Mouse (Mus musculus): ENCODE results near the gene Olfr76. TPM values are rescaled to one million over a fixed set of nuclear protein-coding genes. Genes with fewer than 3 reads are reported as not detected.
A peak's percentile ranks its signal among the peaks of the same experiment; 100 is the strongest.
"Not testable (repeated sequence)": the region's sequence is repeated elsewhere in the genome, so short reads cannot be mapped to it uniquely, and the experiment has no call there.

Gene Olfr76
- not detected for total RNA-seq (2021)
- long read RNA-seq, experiment 1 = 0 reads
- long read RNA-seq, experiment 2 = 0 reads

DNA sequence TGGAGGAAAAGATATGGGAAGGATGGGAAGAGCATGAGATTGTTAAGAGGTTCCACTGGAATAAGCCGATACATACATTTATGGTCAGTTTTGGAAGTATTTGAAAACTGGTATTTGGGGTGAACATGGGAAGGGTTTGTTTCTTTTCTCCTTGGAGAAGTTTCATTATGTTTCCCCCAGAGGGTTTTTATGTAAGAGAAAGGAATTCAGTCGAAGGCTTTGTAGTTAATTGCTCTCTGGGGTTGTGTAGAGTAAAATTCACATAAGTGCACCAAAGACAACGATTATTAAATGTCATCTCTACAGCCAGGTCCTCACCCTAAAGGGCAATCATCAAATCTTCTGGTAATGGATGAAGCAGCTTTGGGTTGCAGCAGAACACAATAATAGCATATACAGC lies at the start of gene Olfr76:
TSS of gene Olfr76 (minus strand) at position 101 of the 400 bp plus-strand sequence.
- Histone ChIP-seq H3K27ac (no peak within 1 kb of the TSS), H3K4me3 (no peak within 1 kb of the TSS)
- intact Hi-C loops (cut with DNase I) = no loop called here
- no peak for TF ChIP-seq CTCF (IDR thresholded peaks at IDR 0.05)
- no peak for DNase-seq (ENCODE audit: extremely low spot score in 1 of 2, low spot score in 2 of 2)

- intact Hi-C loops (cut with DNase I); H3K4me3 ChIP-seq; DNase-seq (ENCODE audit: extremely low spot score in 1 of 2, low spot score in 2 of 2); H3K27ac ChIP-seq: not testable (repeated sequence)
Measured at GRCm38 (mm10) chr19:12170062-12170599, 47.1 kb upstream of the Olfr76 start, which contains the start of gene Olfr1555-ps1. Olfr1555-ps1 (minus strand) TSS chr19:12170112.

DNA sequence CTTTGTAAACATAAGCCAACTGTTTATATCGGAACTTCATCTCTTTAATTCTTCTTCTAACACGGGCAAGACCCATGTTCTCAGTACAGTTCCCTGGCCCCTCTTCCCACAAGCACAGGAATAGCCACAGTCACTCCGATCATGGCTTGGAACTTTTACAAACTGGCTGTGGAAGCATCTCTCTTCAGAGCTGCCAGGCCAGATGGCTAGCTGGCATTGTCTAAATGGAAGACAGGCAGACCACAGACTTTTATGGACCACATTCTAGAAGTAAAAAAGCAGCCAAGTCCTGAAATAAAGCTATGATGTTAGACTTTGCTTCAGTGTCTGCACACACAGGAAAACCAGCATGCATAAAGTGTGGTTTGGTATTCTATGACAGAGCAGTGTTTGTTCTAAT lies 22.4 kb upstream of the Olfr76 start:
- Histone ChIP-seq H3K4me3 (no peak overlapping the region), H3K27ac (peak overlapping the region; percentile 74)
- no peak for DNase-seq (ENCODE audit: extremely low spot score in 1 of 2, low spot score in 2 of 2)
- no peak for TF ChIP-seq CTCF (IDR thresholded peaks at IDR 0.05)
- intact Hi-C loops (cut with DNase I) = loop anchor here (10.0 kb wide), 1 partner anchor 649 kb away; the partner anchor contains the start of genes Lpxn and Zfp91

DNA sequence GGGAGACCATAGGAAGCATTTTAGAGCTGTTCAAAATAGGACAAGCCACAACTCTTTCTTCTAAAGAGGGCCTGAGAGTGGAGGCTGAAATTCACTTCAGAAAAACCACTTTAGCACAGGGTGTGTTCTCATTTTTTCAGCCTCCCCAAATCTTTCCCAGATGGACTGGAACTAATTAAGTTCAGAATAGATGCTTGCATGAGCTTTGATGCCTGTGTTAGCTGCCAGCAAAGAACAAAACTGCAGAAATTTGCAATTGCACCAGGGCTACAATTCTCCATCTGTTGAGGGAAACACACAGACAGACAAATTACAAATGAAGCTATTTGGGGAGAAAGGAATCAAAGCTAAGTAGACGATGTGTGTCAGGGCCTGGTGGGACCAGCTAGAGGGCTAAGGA lies 20.4 kb upstream of the Olfr76 start:
- peak overlapping the region; percentile 66 for H3K27ac ChIP-seq
- intact Hi-C loops (cut with DNase I) = loop anchor here (1.0 to 10.0 kb wide), 3 partner anchors 229 to 651 kb away; partner anchors contain the start of genes Lpxn and Zfp91
- no peak overlapping the region for H3K4me3 ChIP-seq
- peak in 1 of 2 experiments; percentile 11 for DNase-seq (ENCODE audit: extremely low spot score in 1 of 2, low spot score in 2 of 2)
- TF ChIP-seq CTCF (IDR thresholded peaks at IDR 0.05) = no peak

DNA sequence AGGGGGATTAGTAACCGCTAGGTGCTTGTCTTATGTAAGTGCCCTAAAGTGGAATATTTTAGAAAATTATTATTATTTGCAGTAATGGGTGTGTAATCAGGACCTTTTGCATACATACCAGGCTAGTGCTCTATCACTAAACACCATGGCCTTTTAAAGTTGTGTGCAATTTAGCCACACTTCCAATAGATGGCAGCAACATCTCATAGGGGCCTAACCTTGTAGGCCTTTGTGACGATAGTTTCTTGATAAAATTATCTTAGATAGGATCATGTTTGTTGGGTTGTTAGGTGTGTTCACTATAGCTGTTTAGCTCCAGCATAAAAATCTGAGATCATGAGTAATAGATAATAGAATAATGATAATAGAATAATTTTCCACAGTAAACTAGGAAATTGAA lies 11.3 kb upstream of the Olfr76 start:
- no peak overlapping the region; the same call in 1 of the 2 replicates for H3K27ac ChIP-seq
- TF ChIP-seq CTCF (IDR thresholded peaks at IDR 0.05) = peak; percentile 79
- DNase-seq (ENCODE audit: extremely low spot score in 1 of 2, low spot score in 2 of 2) = no peak
- no peak overlapping the region for H3K4me3 ChIP-seq
- intact Hi-C loops (cut with DNase I) = loop anchor here (5.0 to 10.0 kb wide), 4 partner anchors 122 to 691 kb away; partner anchors contain the start of gene Dtx4

- Histone ChIP-seq H3K4me3 (no peak overlapping the region), H3K27ac (no peak overlapping the region)
- DNase-seq (ENCODE audit: extremely low spot score in 1 of 2, low spot score in 2 of 2) = no peak
- intact Hi-C loops (cut with DNase I) = no loop called here
- no peak for TF ChIP-seq CTCF (IDR thresholded peaks at IDR 0.05)
Measured at GRCm38 (mm10) chr19:12116464-12116863, 6.5 kb downstream of the Olfr76 start.

DNA sequence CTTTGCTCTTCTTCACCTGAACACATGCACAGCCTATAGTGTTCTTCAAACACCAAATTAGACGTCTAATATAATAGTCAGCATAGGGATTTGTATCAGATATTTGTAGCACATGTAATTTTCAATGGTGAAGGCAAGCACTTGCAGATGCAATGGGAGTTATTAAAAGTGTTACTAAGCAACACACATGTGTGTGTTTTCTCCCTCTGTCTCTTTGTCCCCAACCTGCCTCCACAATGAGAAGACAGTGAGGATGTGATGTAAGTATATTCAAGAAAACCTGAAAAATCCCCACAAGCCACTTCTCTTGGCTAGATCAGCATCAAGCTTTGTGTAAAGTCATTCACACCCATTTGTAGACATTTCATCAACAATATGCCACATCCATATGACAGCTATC lies 7.2 kb downstream of the Olfr76 start, which contains the start of gene Olfr1428:
TSS of gene Olfr1428 (minus strand) at position 101 of the 400 bp plus-strand sequence.
- DNase-seq (ENCODE audit: extremely low spot score in 1 of 2, low spot score in 2 of 2) = no peak
- intact Hi-C loops (cut with DNase I) = no loop called here
- no peak within 1 kb of the TSS for H3K4me3 ChIP-seq
- TF ChIP-seq CTCF (IDR thresholded peaks at IDR 0.05) = no peak
- no peak within 1 kb of the TSS for H3K27ac ChIP-seq

DNA sequence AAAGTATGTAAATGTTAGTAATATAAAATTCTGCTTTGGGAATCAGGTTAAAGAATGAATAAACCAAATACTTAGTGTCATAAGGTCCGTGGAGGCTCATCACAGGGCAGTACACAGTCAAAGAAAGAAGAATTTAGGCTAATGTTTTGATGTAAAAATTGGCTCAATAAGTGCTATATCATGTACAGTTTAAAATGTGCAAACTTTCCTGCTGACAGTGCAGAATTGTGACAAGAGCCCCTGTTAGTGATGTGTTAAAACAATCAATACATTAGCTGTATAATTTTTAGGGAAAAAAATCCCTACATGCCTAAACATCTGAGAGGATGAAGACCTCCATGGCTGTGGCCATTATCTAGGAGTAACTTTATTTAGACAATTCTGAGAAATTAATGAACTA lies 9.2 kb downstream of the Olfr76 start:
- no peak for TF ChIP-seq CTCF (IDR thresholded peaks at IDR 0.05)
- intact Hi-C loops (cut with DNase I) = no loop called here
- no peak for DNase-seq (ENCODE audit: extremely low spot score in 1 of 2, low spot score in 2 of 2)
- Histone ChIP-seq H3K4me3 (no peak overlapping the region), H3K27ac (no peak overlapping the region)

GRCm38 (mm10) chr19:12104541-12104940 lies 18.5 kb downstream of the Olfr76 start:
- no peak for TF ChIP-seq CTCF (IDR thresholded peaks at IDR 0.05)
- H3K4me3 ChIP-seq = no peak overlapping the region
- intact Hi-C loops (cut with DNase I) = loop anchor here (5.0 kb wide), 1 partner anchor 92 kb away; no protein-coding TSS in a partner anchor
- no peak for DNase-seq (ENCODE audit: extremely low spot score in 1 of 2, low spot score in 2 of 2)
- peak overlapping the region; percentile 73 for H3K27ac ChIP-seq

GRCm38 (mm10) chr19:12103234-12103633 lies 19.8 kb downstream of the Olfr76 start, which contains the start of gene Olfr1427:
Olfr1427 (minus strand) TSS chr19:12103334.
- DNase-seq (ENCODE audit: extremely low spot score in 1 of 2, low spot score in 2 of 2) = no peak
- intact Hi-C loops (cut with DNase I) = loop anchor here (5.0 kb wide), 1 partner anchor 91 kb away; no protein-coding TSS in a partner anchor
- Histone ChIP-seq H3K27ac (peak within 1 kb of the TSS; percentile 44; the same call in 1 of the 2 replicates), H3K4me3 (no peak within 1 kb of the TSS)
- TF ChIP-seq CTCF (IDR thresholded peaks at IDR 0.05) = no peak

GRCm38 (mm10) chr19:12091913-12092312 lies 31.1 kb downstream of the Olfr76 start, which contains the start of gene Olfr1426:
Olfr1426 (minus strand) TSS chr19:12092013.
- no peak within 1 kb of the TSS for H3K4me3 ChIP-seq
- 0 out of 2 replicates have a peak within 1 kb of the TSS, but pooled peaks have one; percentile 44 for H3K27ac ChIP-seq
- TF ChIP-seq CTCF (IDR thresholded peaks at IDR 0.05) = no peak
- intact Hi-C loops (cut with DNase I) = no loop called here
- no peak for DNase-seq (ENCODE audit: extremely low spot score in 1 of 2, low spot score in 2 of 2)

DNA sequence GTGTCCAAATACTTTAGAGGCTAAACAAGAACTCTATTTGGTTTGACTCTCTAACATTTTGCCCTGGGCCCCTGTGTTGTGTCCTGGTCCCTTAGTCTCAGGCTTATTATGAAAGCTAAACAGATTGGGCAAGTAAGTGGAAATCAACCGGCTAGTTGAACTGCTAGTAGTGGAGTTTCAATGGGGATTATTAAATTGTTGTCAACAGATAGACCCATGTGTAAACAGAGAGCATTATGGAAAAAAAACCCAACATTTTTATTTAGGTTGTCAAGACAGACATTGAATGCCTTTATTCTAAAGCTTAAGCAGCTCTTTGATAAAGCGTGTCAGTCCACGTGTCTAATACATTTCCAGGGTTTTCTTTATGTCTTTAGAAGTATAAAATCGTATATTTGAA lies 45.4 kb downstream of the Olfr76 start, which contains the start of gene Olfr1425:
TSS of gene Olfr1425 (minus strand) at position 101 of the 400 bp plus-strand sequence.
- H3K27ac ChIP-seq; H3K4me3 ChIP-seq; intact Hi-C loops (cut with DNase I); DNase-seq (ENCODE audit: extremely low spot score in 1 of 2, low spot score in 2 of 2): not testable (repeated sequence)

- H3K27ac ChIP-seq; intact Hi-C loops (cut with DNase I); H3K4me3 ChIP-seq; DNase-seq (ENCODE audit: extremely low spot score in 1 of 2, low spot score in 2 of 2): not testable (repeated sequence)
Measured at GRCm38 (mm10) chr19:12069546-12069945, 53.5 kb downstream of the Olfr76 start.

Other genes with a start within 250 kb of the Olfr76 start
- not detected for gene Olfr1419, start 248.1 kb downstream of the Olfr76 start, total RNA-seq (2021)
- not detected for gene Olfr1420, start 236.6 kb downstream of the Olfr76 start, total RNA-seq (2021)
- 10 to 100 TPM; 19.7 to 20.4 TPM for gene Patl1, start 210.8 kb downstream of the Olfr76 start, total RNA-seq (2021)
- 10 to 100 TPM; 55.6 to 57.0 TPM for gene Osbp, start 157.3 kb downstream of the Olfr76 start, total RNA-seq (2021)
- not detected for gene Olfr1423, start 81.9 kb downstream of the Olfr76 start, total RNA-seq (2021)
- not detected for gene Olfr1424, start 60.5 kb downstream of the Olfr76 start, total RNA-seq (2021)
- gene Olfr1425, start 45.5 kb downstream of the Olfr76 start, total RNA-seq (2021) = not detected
- not detected for gene Olfr1426, start 31.2 kb downstream of the Olfr76 start, total RNA-seq (2021)
- not detected for gene Olfr1427, start 19.9 kb downstream of the Olfr76 start, total RNA-seq (2021)
- not detected for gene Olfr1428, start 7.3 kb downstream of the Olfr76 start, total RNA-seq (2021)
- not detected for gene Olfr1555-ps1, start 46.9 kb upstream of the Olfr76 start, total RNA-seq (2021)
- not detected for gene Olfr1431, start 77.4 kb upstream of the Olfr76 start, total RNA-seq (2021)
- not detected for gene Olfr1432, start 109.4 kb upstream of the Olfr76 start, total RNA-seq (2021)
- not detected for gene Olfr262, start 118.5 kb upstream of the Olfr76 start, total RNA-seq (2021)
- gene Olfr235, start 137.8 kb upstream of the Olfr76 start, total RNA-seq (2021) = not detected
- not detected for gene Olfr1434, start 156.7 kb upstream of the Olfr76 start, total RNA-seq (2021)
- not detected for gene Olfr1436, start 175.9 kb upstream of the Olfr76 start, total RNA-seq (2021)
- gene Olfr1437, start 201.9 kb upstream of the Olfr76 start, total RNA-seq (2021) = not detected
- not detected for gene Olfr1438-ps1, start 212.7 kb upstream of the Olfr76 start, total RNA-seq (2021)

All from left cerebral cortex, adult 2 months (tissue).